Mouse (Mus musculus): ENCODE measurements around the gene Gmip.

- no peak for TF ChIP-seq CTCF (IDR thresholded peaks at IDR 0.05; ENCODE audit: borderline replicate concordance, extremely low read depth, insufficient read depth, insufficient read length)
- no peak for TF ChIP-seq POLR2A (IDR thresholded peaks at IDR 0.05; ENCODE audit: borderline replicate concordance, extremely low read depth, insufficient read depth, insufficient read length, poor library complexity, severe bottlenecking)
Measured at GRCm38 (mm10) chr8:69802216-69802615, 6.3 kb upstream of the Gmip start.
